Mouse (Mus musculus): ENCODE measurements around the gene Elob. TPM values are rescaled to one million over a fixed set of nuclear protein-coding genes. Genes with fewer than 3 reads are reported as not detected.

Elob gene
- polyA plus RNA-seq, 1 experiment from 2014 or later: 1,240 TPM

DNA sequence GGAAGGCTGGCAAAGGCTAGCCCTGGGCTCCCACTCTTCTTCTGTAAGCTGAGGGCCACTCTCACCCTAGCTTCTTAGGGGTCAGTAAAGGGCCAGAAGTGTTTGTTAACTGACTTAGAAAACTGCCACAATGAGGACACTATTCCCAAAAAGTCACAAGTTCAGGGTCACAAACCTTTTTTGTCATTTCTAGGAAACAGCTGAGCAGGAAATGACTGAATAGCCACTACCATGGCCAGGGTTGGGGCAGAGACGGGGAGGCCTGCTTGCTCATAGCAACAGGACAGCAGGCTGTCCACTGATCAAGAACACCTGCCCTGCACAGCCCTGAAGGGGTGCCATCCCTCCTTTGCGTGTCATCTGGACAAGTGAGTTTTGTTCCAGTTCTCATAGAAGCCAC is 51.8 kb downstream of the Elob start:
- ATAC-seq (ENCODE audit: insufficient number of reproducible peaks, insufficient read depth, low FRiP score, low TSS enrichment, low read depth): no peak
- Histone ChIP-seq H3K9ac (no peak overlapping the region), H3K27ac (no peak overlapping the region), H3K4me1 (no peaks in the 10 kb centered on the region), H3K9me3 (no peaks in the 10 kb centered on the region), H3K36me3 (peaks cover 17% of the 10 kb centered on the region), H3K4me2 (no peak overlapping the region), H3K4me3 (no peak overlapping the region), H3K27me3 (no peaks in the 10 kb centered on the region)
- WGBS: 72% methylated on average over 2 of the region's 2 CpGs

DNA sequence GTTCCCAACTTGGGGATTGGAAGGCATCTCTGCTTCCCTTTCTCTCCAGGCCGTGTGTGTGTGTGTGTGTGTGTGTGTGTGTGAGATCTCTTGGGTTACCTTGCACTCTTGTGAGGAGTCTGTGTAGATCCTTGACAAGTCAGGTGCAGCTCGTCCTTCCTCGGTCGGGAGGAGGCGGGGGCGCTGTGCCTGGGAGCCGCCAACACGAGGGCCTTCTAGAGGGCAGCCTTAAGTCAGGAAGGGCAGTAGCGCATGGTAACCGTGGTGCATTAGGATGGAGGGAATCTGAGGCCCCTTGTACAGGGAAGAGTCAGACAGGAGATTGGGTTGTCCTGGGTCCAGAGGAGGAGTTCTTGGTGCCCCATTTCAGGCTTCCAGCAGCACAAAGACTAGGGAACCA is 52.7 kb downstream of the Elob start:
- WGBS: 78% methylated on average over 10 of the region's 10 CpGs
- H3K4me3 ChIP-seq: no peak overlapping the region
- H3K9me3 ChIP-seq: no peaks in the 10 kb centered on the region
- no peak overlapping the region for H3K4me2 ChIP-seq
- H3K36me3 ChIP-seq: peaks cover 17% of the 10 kb centered on the region
- ATAC-seq (ENCODE audit: insufficient number of reproducible peaks, insufficient read depth, low FRiP score, low TSS enrichment, low read depth): no peak
- H3K9ac ChIP-seq: no peak overlapping the region
- no peaks in the 10 kb centered on the region for H3K27me3 ChIP-seq
- H3K4me1 ChIP-seq: no peaks in the 10 kb centered on the region
- H3K27ac ChIP-seq: no peak overlapping the region

Small RNA genes within 50 kb of the gene (microRNA-seq; reads per million reads assigned to microRNA genes)
- 1.3 reads per million for gene Mir5125

Other genes with a start within 250 kb of the Elob start
- gene Zfp13, start 229.6 kb downstream of the Elob start, polyA plus RNA-seq (2015; fragmentation: Nextera tagmentation; extraction: Ambion mirVana): 18.2 and 21.9 TPM in 2 replicates
- 0.27 and 0.37 TPM in 2 replicates for gene Zscan10, start 228.3 kb downstream of the Elob start, polyA plus RNA-seq (2015; fragmentation: Nextera tagmentation; extraction: Ambion mirVana)
- 0.55 and 0.77 TPM in 2 replicates for gene Mmp25, start 183.9 kb downstream of the Elob start, polyA plus RNA-seq (2015; fragmentation: Nextera tagmentation; extraction: Ambion mirVana)
- gene Bicdl2, start 168.6 kb downstream of the Elob start, polyA plus RNA-seq (2015; fragmentation: Nextera tagmentation; extraction: Ambion mirVana): 3.8 TPM in 2 replicates
- 64.0 and 79.4 TPM in 2 replicates for gene Hcfc1r1, start 155.5 kb downstream of the Elob start, polyA plus RNA-seq (2015; fragmentation: Nextera tagmentation; extraction: Ambion mirVana)
- 46.6 and 53.5 TPM in 2 replicates for gene Thoc6, start 155.3 kb downstream of the Elob start, polyA plus RNA-seq (2015; fragmentation: Nextera tagmentation; extraction: Ambion mirVana)
- gene Tnfrsf12a, start 151.7 kb downstream of the Elob start, polyA plus RNA-seq (2015; fragmentation: Nextera tagmentation; extraction: Ambion mirVana): 10.4 and 13.1 TPM in 2 replicates
- 34.8 and 47.1 TPM in 2 replicates for gene Cldn6, start 149.9 kb downstream of the Elob start, polyA plus RNA-seq (2015; fragmentation: Nextera tagmentation; extraction: Ambion mirVana)
- gene Cldn9, start 145.1 kb downstream of the Elob start, polyA plus RNA-seq (2015; fragmentation: Nextera tagmentation; extraction: Ambion mirVana): 8.7 and 14.3 TPM in 2 replicates
- 0.25 and 0.32 TPM in 2 replicates for gene 1520401A03Rik, start 106.4 kb downstream of the Elob start, polyA plus RNA-seq (2015; fragmentation: Nextera tagmentation; extraction: Ambion mirVana)
- 49.3 and 56.2 TPM in 2 replicates for gene Pkmyt1, start 102.8 kb downstream of the Elob start, polyA plus RNA-seq (2015; fragmentation: Nextera tagmentation; extraction: Ambion mirVana)
- gene Paqr4, start 88.3 kb downstream of the Elob start, polyA plus RNA-seq (2015; fragmentation: Nextera tagmentation; extraction: Ambion mirVana): 12.4 and 12.5 TPM in 2 replicates
- 31.7 and 42.3 TPM in 2 replicates for gene Kremen2, start 83.3 kb downstream of the Elob start, polyA plus RNA-seq (2015; fragmentation: Nextera tagmentation; extraction: Ambion mirVana)
- 90.2 and 95.6 TPM in 2 replicates for gene Flywch1, start 57.5 kb downstream of the Elob start, polyA plus RNA-seq (2015; fragmentation: Nextera tagmentation; extraction: Ambion mirVana)
- gene Flywch2, start 43.1 kb downstream of the Elob start, polyA plus RNA-seq (2015; fragmentation: Nextera tagmentation; extraction: Ambion mirVana): 54.1 and 65.1 TPM in 2 replicates
- gene Srrm2, start 38.6 kb downstream of the Elob start, polyA plus RNA-seq (2015; fragmentation: Nextera tagmentation; extraction: Ambion mirVana): 616 and 642 TPM in 2 replicates
- gene Prss33, start 6.9 kb upstream of the Elob start, polyA plus RNA-seq (2015; fragmentation: Nextera tagmentation; extraction: Ambion mirVana): 0.38 and 0.48 TPM in 2 replicates
- gene Prss32, start 14.7 kb upstream of the Elob start, polyA plus RNA-seq (2015; fragmentation: Nextera tagmentation; extraction: Ambion mirVana): 0.78 TPM in 1 of 2 replicates, not detected in the other
- gene Prss41, start 15.0 kb upstream of the Elob start, polyA plus RNA-seq (2015; fragmentation: Nextera tagmentation; extraction: Ambion mirVana): 2.0 TPM in 2 replicates
- gene Prss21, start 38.9 kb upstream of the Elob start, polyA plus RNA-seq (2015; fragmentation: Nextera tagmentation; extraction: Ambion mirVana): not detected in 2 replicates
- not detected in 2 replicates for gene Dcpp1, start 51.7 kb upstream of the Elob start, polyA plus RNA-seq (2015; fragmentation: Nextera tagmentation; extraction: Ambion mirVana)
- not detected in 2 replicates for gene Dcpp2, start 51.7 kb upstream of the Elob start, polyA plus RNA-seq (2015; fragmentation: Nextera tagmentation; extraction: Ambion mirVana)
- gene Dcpp3, start 88.3 kb upstream of the Elob start, polyA plus RNA-seq (2015; fragmentation: Nextera tagmentation; extraction: Ambion mirVana): not detected in 2 replicates
- not detected in 2 replicates for gene Sbp, start 112.5 kb upstream of the Elob start, polyA plus RNA-seq (2015; fragmentation: Nextera tagmentation; extraction: Ambion mirVana)
- gene Sbpl, start 126.1 kb upstream of the Elob start, polyA plus RNA-seq (2015; fragmentation: Nextera tagmentation; extraction: Ambion mirVana): not detected in 2 replicates
- gene Prss30, start 151.4 kb upstream of the Elob start, polyA plus RNA-seq (2015; fragmentation: Nextera tagmentation; extraction: Ambion mirVana): 0.18 TPM in 1 of 2 replicates, not detected in the other
- gene Prss22, start 169.0 kb upstream of the Elob start, polyA plus RNA-seq (2015; fragmentation: Nextera tagmentation; extraction: Ambion mirVana): 2.2 and 2.5 TPM in 2 replicates
- gene Prss27, start 209.0 kb upstream of the Elob start, polyA plus RNA-seq (2015; fragmentation: Nextera tagmentation; extraction: Ambion mirVana): 0.28 and 0.38 TPM in 2 replicates
- gene Kctd5, start 244.3 kb upstream of the Elob start, polyA plus RNA-seq (2015; fragmentation: Nextera tagmentation; extraction: Ambion mirVana): 69.1 and 78.9 TPM in 2 replicates